Mouse (Mus musculus): ENCODE results near the gene Eprs. TPM values are rescaled to one million over a fixed set of nuclear protein-coding genes. Genes with fewer than 3 reads are reported as not detected.

Gene Eprs
- polyA plus RNA-seq, 1 experiment, result 10.7 TPM

- DNase-seq, result no peak
- WGBS, result 5% methylated on average over 18 of the region's 18 CpGs
- no peaks in the 10 kb centered on the region for H3K4me1 ChIP-seq (ENCODE audit: control insufficient read depth, insufficient read depth, low read length)
- no peak within 1 kb of the TSS for H3K4me3 ChIP-seq (replicated peaks; ENCODE audit: extremely low read depth, low read depth, low read length)
- no peak for TF ChIP-seq CTCF (IDR thresholded peaks at IDR 0.05; ENCODE audit: insufficient read depth, low read length)
- TF ChIP-seq POLR2A (IDR thresholded peaks at IDR 0.05; ENCODE audit: borderline replicate concordance, extremely low read depth, low read depth, low read length), result no peak
Measured at GRCm38 (mm10) chr1:185454575-185454954, 91.7 kb downstream of the Eprs start, which contains the start of gene Slc30a10. Slc30a10 (plus strand) TSS chr1:185454848.

- 2% methylated on average over 71 of the region's 71 CpGs for WGBS
- H3K4me3 ChIP-seq (replicated peaks; ENCODE audit: extremely low read depth, low read depth, low read length), result no peak overlapping the region
- no peaks in the 10 kb centered on the region for H3K4me1 ChIP-seq (ENCODE audit: control insufficient read depth, insufficient read depth, low read length)
- TF ChIP-seq CTCF (IDR thresholded peaks at IDR 0.05; ENCODE audit: insufficient read depth, low read length) (no peak), POLR2A (IDR thresholded peaks at IDR 0.05; ENCODE audit: borderline replicate concordance, extremely low read depth, low read depth, low read length) (no peak)
- DNase-seq, result no peak
Measured at GRCm38 (mm10) chr1:185454955-185455701, 92.3 kb downstream of the Eprs start.

DNA sequence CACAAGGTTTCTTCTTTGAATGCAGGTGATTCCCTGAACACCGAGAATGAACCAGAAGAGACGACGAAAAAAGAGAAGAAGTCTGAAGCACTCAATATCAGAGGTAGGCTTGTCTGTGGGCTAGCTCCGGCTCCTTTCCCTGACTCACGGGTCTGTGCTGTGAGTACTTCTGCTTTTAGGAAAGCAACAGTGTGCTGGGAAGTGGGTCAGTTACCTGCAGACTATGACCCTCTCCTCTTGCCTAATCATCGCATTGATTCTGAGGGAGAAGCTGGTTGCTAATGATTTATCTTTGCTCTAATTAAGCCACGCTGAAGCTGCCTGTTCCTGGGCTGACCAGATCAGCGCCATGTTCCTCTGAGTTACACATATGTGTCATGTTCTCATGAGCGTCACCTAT, 93.5 kb downstream of the Eprs start:
- Histone ChIP-seq H3K4me3 (replicated peaks; ENCODE audit: extremely low read depth, low read depth, low read length) (no peak overlapping the region), H3K4me1 (ENCODE audit: control insufficient read depth, insufficient read depth, low read length) (no peaks in the 10 kb centered on the region)
- DNase-seq, result no peak
- no peak for TF ChIP-seq POLR2A (IDR thresholded peaks at IDR 0.05; ENCODE audit: borderline replicate concordance, extremely low read depth, low read depth, low read length)
- TF ChIP-seq CTCF (IDR thresholded peaks at IDR 0.05; ENCODE audit: insufficient read depth, low read length), result no peak
- WGBS, result 77% methylated on average over 9 of the region's 9 CpGs

DNA sequence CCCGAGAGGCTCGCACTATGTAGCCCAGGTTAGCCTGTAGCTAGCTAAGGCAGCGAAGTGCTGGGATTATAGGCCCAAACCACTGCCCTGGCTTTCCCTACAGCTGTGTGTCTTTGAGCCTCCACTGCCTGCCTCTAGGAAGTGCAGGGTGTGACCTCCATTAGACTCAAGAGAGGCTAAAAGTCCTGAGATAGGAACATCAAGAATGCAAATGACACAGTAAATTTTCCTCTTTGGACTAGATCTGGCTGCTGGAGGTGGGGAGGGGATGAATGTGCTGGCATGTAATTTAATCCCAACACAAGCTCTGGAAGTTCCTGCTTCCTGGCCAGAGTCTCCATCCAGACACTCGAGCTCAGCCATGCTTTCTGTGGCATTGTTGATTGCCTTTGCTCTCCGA, 97.3 kb downstream of the Eprs start:
- 78% methylated on average over 5 of the region's 5 CpGs for WGBS
- no peak for TF ChIP-seq CTCF (IDR thresholded peaks at IDR 0.05; ENCODE audit: insufficient read depth, low read length)
- TF ChIP-seq POLR2A (IDR thresholded peaks at IDR 0.05; ENCODE audit: borderline replicate concordance, extremely low read depth, low read depth, low read length), result no peak
- H3K4me3 ChIP-seq (replicated peaks; ENCODE audit: extremely low read depth, low read depth, low read length), result no peak overlapping the region

DNA sequence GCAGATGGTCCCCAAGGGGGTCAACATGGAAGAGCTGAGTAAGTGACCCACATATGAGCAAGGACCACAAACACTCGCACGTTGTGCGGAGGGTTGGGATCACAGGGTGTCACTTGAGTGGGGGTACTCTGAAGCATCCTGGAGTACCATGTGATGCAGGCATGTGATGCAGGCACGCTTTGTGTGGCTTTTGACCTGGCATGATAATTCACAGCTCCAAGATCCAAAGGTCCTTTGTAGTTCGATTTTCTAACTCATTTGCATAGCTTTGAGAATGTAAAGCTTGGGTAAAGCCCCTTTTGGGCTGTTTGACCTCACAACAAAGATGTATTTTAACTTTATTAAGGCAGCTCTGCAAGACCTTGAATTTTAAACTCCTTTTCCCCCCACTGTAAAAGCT, 100.0 kb downstream of the Eprs start:
- no peak overlapping the region for H3K4me3 ChIP-seq (replicated peaks; ENCODE audit: extremely low read depth, low read depth, low read length)
- H3K4me1 ChIP-seq (ENCODE audit: control insufficient read depth, insufficient read depth, low read length), result no peaks in the 10 kb centered on the region
- WGBS, result 69% methylated on average over 5 of the region's 5 CpGs
- TF ChIP-seq POLR2A (IDR thresholded peaks at IDR 0.05; ENCODE audit: borderline replicate concordance, extremely low read depth, low read depth, low read length), result no peak
- DNase-seq, result no peak

More for the DNA sequence above, 97.3 kb downstream of the Eprs start:
- H3K4me1 ChIP-seq (ENCODE audit: control insufficient read depth, insufficient read depth, low read length), result no peaks in the 10 kb centered on the region
- DNase-seq, result no peak

DNA sequence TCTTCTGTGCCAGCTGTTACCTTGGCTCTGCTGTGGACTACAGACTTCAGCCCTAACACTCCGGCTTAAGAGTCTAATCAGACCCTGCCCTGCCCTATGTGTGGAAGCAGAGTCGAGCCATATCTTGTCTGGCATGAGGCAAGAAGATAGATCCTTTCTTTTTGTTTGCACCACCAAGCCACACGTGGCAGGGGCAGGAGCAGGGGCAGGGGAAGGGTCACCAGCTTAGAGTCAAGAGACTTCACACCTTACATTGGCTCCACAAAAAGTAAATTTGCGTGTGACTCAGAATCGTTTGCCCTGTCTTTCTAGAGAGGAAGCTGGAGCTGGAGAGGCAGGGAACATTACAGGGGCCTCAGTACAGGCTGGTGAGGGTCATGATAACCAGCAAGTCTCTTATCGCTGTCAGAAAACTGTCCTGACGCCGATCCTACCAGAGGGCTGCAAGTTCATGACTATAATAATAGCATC, 106.7 kb downstream of the Eprs start:
- Histone ChIP-seq H3K4me1 (ENCODE audit: control insufficient read depth, insufficient read depth, low read length) (no peaks in the 10 kb centered on the region), H3K4me3 (replicated peaks; ENCODE audit: extremely low read depth, low read depth, low read length) (no peak overlapping the region)
- TF ChIP-seq CTCF (IDR thresholded peaks at IDR 0.05; ENCODE audit: insufficient read depth, low read length) (no peak), POLR2A (IDR thresholded peaks at IDR 0.05; ENCODE audit: borderline replicate concordance, extremely low read depth, low read depth, low read length) (no peak)
- DNase-seq, result no peak
- 62% methylated on average over 8 of the region's 8 CpGs for WGBS

DNA sequence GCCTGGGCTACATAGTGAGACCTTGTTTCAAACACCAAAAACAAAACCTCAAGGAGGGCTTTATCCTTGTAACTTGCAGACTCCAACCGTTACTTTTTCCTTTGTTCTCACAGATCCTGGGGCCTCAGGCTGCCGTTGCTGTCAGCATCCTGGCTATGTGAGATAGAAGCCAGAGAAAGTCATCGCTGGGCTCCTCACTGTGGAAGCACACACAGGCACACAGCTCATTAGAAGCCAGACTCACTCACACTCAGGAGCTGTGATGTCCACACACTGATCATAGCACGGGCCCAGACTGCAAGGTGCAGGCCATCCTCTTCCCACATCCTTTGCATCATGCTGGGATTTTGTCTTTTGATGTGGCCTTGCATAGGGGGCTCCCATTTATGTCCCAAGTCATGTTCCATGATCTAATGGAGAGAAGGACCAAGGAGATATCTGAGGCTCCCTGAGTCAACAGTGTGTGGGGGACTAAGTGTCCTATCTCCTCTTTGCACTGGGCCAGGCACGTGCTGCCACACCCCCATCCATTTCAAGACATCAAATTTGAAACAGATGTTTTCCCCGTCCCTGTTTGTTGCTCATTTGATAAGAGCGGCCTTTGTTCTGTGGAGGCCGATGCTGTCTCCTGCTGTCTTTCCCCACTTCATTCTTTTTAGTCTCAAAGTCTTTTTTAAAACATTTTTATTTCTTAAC, 109.3 kb downstream of the Eprs start:
- 52% methylated on average over 8 of the region's 8 CpGs for WGBS

DNA sequence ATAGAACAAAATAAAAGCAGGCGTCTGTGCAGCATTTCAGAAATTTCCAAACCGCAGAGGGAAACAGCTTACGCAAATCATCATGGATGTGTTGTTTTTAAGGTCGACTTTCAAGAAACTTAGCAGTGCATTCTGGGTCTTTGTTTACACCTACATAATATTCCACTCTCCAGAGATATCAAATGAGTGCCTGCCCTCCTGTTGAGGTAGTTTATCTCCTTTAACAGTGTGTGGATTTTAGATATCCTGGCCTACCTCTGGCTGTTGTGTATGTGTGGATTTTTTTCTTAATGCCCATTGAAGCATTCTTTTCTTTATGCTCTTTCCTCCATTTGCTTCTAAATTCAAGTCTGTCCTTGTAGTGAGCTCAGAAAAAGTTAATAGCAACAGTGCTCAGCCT, 109.9 kb downstream of the Eprs start:
- Histone ChIP-seq H3K4me1 (ENCODE audit: control insufficient read depth, insufficient read depth, low read length) (no peaks in the 10 kb centered on the region), H3K4me3 (replicated peaks; ENCODE audit: extremely low read depth, low read depth, low read length) (no peak overlapping the region)
- WGBS, result 83% methylated on average over 4 of the region's 4 CpGs
- TF ChIP-seq CTCF (IDR thresholded peaks at IDR 0.05; ENCODE audit: insufficient read depth, low read length) (no peak), POLR2A (IDR thresholded peaks at IDR 0.05; ENCODE audit: borderline replicate concordance, extremely low read depth, low read depth, low read length) (no peak)
- no peak for DNase-seq

More for the DNA sequence above, 109.3 kb downstream of the Eprs start:
- H3K4me1 ChIP-seq (ENCODE audit: control insufficient read depth, insufficient read depth, low read length), result no peaks in the 10 kb centered on the region
- H3K4me3 ChIP-seq (replicated peaks; ENCODE audit: extremely low read depth, low read depth, low read length), result no peak overlapping the region
- TF ChIP-seq POLR2A (IDR thresholded peaks at IDR 0.05; ENCODE audit: borderline replicate concordance, extremely low read depth, low read depth, low read length), result no peak
- no peak for TF ChIP-seq CTCF (IDR thresholded peaks at IDR 0.05; ENCODE audit: insufficient read depth, low read length)
- DNase-seq, result no peak

- no peak for TF ChIP-seq POLR2A (IDR thresholded peaks at IDR 0.05; ENCODE audit: borderline replicate concordance, extremely low read depth, low read depth, low read length)
- no peak for TF ChIP-seq CTCF (IDR thresholded peaks at IDR 0.05; ENCODE audit: insufficient read depth, low read length)
- H3K4me1 ChIP-seq (ENCODE audit: control insufficient read depth, insufficient read depth, low read length), result no peaks in the 10 kb centered on the region
- DNase-seq, result no peak
- H3K4me3 ChIP-seq (replicated peaks; ENCODE audit: extremely low read depth, low read depth, low read length), result no peak overlapping the region
- WGBS, result 82% methylated on average over 1 of the region's 1 CpGs
Measured at GRCm38 (mm10) chr1:185473437-185473836, 110.6 kb downstream of the Eprs start.

Other genes starting within 250 kb of the Eprs start
- 16.2 and 20.3 TPM in 2 replicates for gene Rab3gap2, start 158.9 kb upstream of the Eprs start, polyA plus RNA-seq (2012; rRNA removed)
- 21.6 and 24.0 TPM in 2 replicates for gene Iars2, start 33.6 kb upstream of the Eprs start, polyA plus RNA-seq (2012; rRNA removed)
- 40.4 and 45.1 TPM in 2 replicates for gene Bpnt1, start 30.9 kb upstream of the Eprs start, polyA plus RNA-seq (2012; rRNA removed)
- gene Slc30a10, start 91.8 kb downstream of the Eprs start, polyA plus RNA-seq (2012; rRNA removed), result 0.01 TPM in 1 of 2 replicates, not detected in the other

All from lung, adult 2 months (tissue).